Mouse (Mus musculus) c-Kit-positive CD71-positive TER-119-negative erythroid progenitor cells, embryonic 14.5 days (primary cell): ENCODE results near the gene Ubr2.
A peak's percentile ranks its signal among the peaks of the same experiment; 100 is the strongest.

Source experiments
- DNase-seq: peaks from one replicate; pipeline ENCODE4 v3.0.0-alpha.2; 2013; ENCODE audit warnings: low read depth

The Ubr2 gene

GRCm38 (mm10) chr17:47009898-47010721 is at the start of gene Ubr2:
TSS of gene Ubr2 (minus strand) at chr17:47010556.
- peak; percentile 92 for DNase-seq

GRCm38 (mm10) chr17:47059836-47060360 is 49.5 kb upstream of the Ubr2 start:
- DNase-seq: no peak

GRCm38 (mm10) chr17:47057966-47058365 is 47.6 kb upstream of the Ubr2 start:
- no peak for DNase-seq

GRCm38 (mm10) chr17:47056476-47056875 is 46.1 kb upstream of the Ubr2 start:
- no peak for DNase-seq

GRCm38 (mm10) chr17:47055121-47055520 is 44.8 kb upstream of the Ubr2 start:
- no peak for DNase-seq

- no peak for DNase-seq
These were observed 44.3 kb upstream of the Ubr2 start for GRCm38 (mm10) chr17:47054613-47055012.

- no peak for DNase-seq
These were observed 40.3 kb upstream of the Ubr2 start for GRCm38 (mm10) chr17:47050678-47051077.

GRCm38 (mm10) chr17:47042866-47043265 is 32.5 kb upstream of the Ubr2 start:
- no peak for DNase-seq

- DNase-seq: peak; percentile 24
These were observed 28.8 kb upstream of the Ubr2 start for GRCm38 (mm10) chr17:47038844-47039803.

- DNase-seq: no peak
These were observed 24.2 kb upstream of the Ubr2 start for GRCm38 (mm10) chr17:47034536-47034935.

- DNase-seq: peak; percentile 36
These were observed 23.3 kb upstream of the Ubr2 start for GRCm38 (mm10) chr17:47033643-47034042.

GRCm38 (mm10) chr17:47024805-47025204 is 14.4 kb upstream of the Ubr2 start:
- no peak for DNase-seq

GRCm38 (mm10) chr17:47023369-47023768 is 13.0 kb upstream of the Ubr2 start:
- no peak for DNase-seq

- DNase-seq: no peak
These were observed 2.5 kb upstream of the Ubr2 start for GRCm38 (mm10) chr17:47012896-47013295.

- no peak for DNase-seq
These were observed 1.3 kb upstream of the Ubr2 start for GRCm38 (mm10) chr17:47011661-47012043.

- peak; percentile 74 for DNase-seq
These were observed 635 bp upstream of the Ubr2 start for GRCm38 (mm10) chr17:47010722-47011660.

- DNase-seq: peak; percentile 25
These were observed 834 bp downstream of the Ubr2 start for GRCm38 (mm10) chr17:47009546-47009897.

- peak; percentile 25 for DNase-seq
These were observed 1.3 kb downstream of the Ubr2 start for GRCm38 (mm10) chr17:47009016-47009415.

GRCm38 (mm10) chr17:47008506-47008905 is 1.9 kb downstream of the Ubr2 start:
- DNase-seq: no peak

GRCm38 (mm10) chr17:47006741-47007140 is 3.6 kb downstream of the Ubr2 start:
- no peak for DNase-seq

- DNase-seq: no peak
These were observed 4.5 kb downstream of the Ubr2 start for GRCm38 (mm10) chr17:47005741-47006405.
